Mouse (Mus musculus) macrophage (primary cell): ENCODE measurements around the gene Gm9887. TPM values are rescaled to one million over a fixed set of nuclear protein-coding genes. Genes with fewer than 3 reads are reported as not detected.
"Not testable (repeated sequence)": the region's sequence is repeated elsewhere in the genome, so short reads cannot be mapped to it uniquely, and the experiment has no call there.

Experiments used
- H3K27ac ChIP-seq: fragments of 350-480 bp; formaldehyde crosslinking; 2 replicates; pipeline ENCODE4 v1.9.0; 2021
- H3K36me3 ChIP-seq: fragments of 350-480 bp; formaldehyde crosslinking; 2 replicates; pipeline ENCODE4 v1.9.0; 2021; ENCODE audit errors: inconsistent target
- H3K4me3 ChIP-seq: fragments of 350-480 bp; formaldehyde crosslinking; 2 replicates; pipeline ENCODE4 v1.9.0; 2021; ENCODE audit errors: inconsistent target
- H3K79me2 ChIP-seq: fragments of 350-480 bp; formaldehyde crosslinking; 2 replicates; pipeline ENCODE4 v1.9.0; 2021; ENCODE audit errors: inconsistent target
- WGBS: methylation state at CpG from one replicate; pipeline ENCODE4 v1.1.7; 2026; ENCODE audit warnings: inconsistent platforms; ENCODE audit not compliant: missing documents; 5-methylcytosine and 5-hydroxymethylcytosine counted together
- polyA plus RNA-seq: library from polyadenylated mRNA; stranded (reverse); fragments of 250-400 nt; gene quantifications from 3 replicates; pipeline ENCODE4 v1.2.4, GENCODE M21; 2018; ENCODE audit warnings: inconsistent platforms

Gene Gm9887
- polyA plus RNA-seq, 1 experiment from 2014 or later = 0.40 TPM

DNA sequence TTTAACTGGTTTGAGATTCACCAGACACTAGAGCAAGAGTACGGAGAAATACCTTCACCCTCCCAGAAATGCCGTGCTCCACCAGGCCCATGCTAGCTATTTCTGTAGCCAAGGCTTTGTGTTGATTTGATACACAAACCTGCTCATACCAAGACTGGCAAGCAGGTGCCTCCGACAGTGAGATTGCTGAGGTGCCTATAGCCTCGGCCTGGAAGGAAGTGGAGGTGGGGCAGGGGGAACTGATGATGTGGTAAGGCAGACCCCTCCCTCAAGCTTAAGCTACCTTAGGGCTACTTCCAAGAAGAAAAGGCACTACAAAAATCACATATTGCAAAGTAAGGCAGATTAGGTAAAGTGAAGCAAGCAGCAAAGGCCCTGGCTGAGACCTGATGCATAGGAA lies 28.1 kb upstream of the Gm9887 start:
- no peaks in the 10 kb centered on the region for H3K36me3 ChIP-seq
- WGBS = 80% methylated on average over 4 of the region's 4 CpGs
- no peaks in the 10 kb centered on the region for H3K79me2 ChIP-seq
- H3K4me3 ChIP-seq = no peak overlapping the region
- peak overlapping the region; percentile 46 for H3K27ac ChIP-seq

DNA sequence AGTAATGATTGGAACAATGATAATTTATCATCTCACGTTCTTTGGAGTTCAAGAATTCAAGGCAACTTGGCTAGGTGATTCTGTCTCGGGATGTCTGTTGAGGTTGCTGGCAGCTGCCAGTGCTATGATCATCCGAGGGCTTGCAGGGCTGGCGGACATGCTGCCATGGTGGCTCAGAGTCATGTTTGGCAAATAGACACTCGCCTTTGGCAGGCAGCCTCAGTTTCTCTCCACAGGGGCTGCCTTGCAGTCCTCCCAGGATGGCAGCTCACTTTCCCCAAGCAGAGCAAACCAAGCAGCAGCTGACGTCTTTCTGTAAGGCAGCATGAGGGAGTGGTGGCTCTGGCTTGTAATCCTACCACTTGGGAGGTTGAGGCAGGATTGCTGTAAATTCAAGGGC lies 22.2 kb upstream of the Gm9887 start:
- 96% methylated on average over 6 of the region's 6 CpGs for WGBS
- no peak overlapping the region for H3K4me3 ChIP-seq

DNA sequence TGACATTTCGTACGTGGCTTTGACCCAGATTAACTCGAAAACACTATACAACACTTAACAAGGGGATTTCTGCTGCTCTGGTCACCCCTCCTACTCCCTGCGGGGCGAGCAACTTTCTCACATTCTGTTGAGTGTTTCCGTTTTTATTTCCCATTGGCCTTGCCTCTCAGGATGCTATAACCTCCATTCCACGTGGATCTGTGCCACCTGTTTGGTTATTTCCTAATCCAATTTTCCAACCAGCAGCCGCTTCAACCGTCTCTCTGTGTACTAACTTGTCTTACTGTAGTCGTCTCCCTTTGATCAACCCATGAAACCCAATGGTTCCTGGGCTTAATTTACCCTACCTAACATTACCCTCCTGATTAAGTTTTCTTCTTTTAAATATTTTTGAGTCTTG lies 20.8 kb upstream of the Gm9887 start:
- no peak overlapping the region for H3K27ac ChIP-seq
- 91% methylated on average over 10 of the region's 10 CpGs for WGBS
- no peaks in the 10 kb centered on the region for H3K36me3 ChIP-seq
- H3K4me3 ChIP-seq = no peak overlapping the region
- no peaks in the 10 kb centered on the region for H3K79me2 ChIP-seq

More for the DNA sequence above, 22.2 kb upstream of the Gm9887 start:
- Histone ChIP-seq H3K36me3 (no peaks in the 10 kb centered on the region), H3K79me2 (no peaks in the 10 kb centered on the region), H3K27ac (no peak overlapping the region)

DNA sequence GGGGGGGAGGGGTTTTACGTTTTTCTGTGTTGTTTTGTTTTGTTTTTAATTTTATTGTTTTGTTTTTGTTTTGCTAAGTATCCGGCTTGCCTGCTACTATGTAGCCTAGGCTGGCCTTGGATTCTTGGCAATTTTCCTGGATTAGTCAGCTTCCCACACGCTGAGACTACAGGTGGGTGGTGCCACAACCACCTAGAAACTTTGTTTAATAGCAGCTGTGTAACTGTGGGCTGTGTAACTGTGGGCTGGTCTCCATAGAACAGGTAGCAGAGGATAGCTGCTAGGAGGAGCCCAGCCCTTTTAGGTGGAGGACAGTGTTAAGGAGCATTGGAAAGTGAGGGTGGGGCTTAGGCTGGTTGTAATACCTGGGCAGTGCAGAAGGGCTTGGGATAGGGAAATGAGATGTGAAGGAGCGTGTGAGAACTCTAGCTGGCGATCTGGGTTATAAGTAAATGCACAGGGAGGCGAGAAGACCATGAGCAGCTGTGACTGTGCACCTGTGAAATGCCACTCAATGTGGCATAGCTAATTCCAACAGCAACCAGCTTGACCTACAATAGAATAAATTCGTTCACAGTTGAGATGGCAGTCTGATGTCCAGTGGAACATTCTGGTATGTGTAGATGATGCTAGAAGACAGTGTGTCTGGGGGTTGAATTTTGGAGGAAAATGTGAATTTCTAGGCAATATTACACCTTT lies 17.9 kb upstream of the Gm9887 start:
- WGBS = 88% methylated on average over 6 of the region's 7 CpGs
- H3K36me3 ChIP-seq = no peaks in the 10 kb centered on the region
- no peak overlapping the region for H3K4me3 ChIP-seq
- no peaks in the 10 kb centered on the region for H3K79me2 ChIP-seq
- H3K27ac ChIP-seq = no peak overlapping the region

DNA sequence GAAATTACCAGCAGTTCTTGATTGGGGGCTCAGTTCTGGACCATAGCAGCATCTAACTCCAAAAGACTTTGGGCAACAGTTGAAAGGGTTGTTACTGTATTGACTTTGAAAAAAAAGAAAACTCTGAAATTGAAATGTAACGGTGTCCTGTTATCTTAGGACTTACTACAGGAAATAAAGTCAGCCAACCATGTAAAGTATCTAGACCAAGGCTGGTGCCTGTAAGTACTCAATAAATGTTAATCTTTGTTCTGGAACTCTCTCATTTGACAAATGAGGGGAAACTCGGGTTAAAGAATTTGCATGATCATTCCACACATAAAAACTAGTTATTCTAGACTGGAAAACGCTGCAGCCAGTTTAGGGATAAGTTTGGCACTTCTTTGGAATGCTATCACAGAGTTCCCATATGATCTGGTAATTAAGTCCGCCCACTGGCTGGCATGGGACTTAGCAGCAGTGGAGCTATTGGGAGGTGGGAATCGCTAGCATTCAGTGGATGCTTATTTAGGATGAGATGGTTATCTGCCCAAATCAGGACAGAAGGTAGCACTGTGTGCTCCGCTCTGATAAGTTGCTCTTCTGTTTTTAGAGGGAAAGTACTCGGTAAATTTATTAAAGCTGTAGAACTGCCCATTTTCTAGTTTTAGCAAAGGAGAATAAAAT lies 17.1 kb upstream of the Gm9887 start:
- Histone ChIP-seq H3K36me3 (no peaks in the 10 kb centered on the region), H3K4me3 (no peak overlapping the region), H3K27ac (no peak overlapping the region), H3K79me2 (no peaks in the 10 kb centered on the region)
- WGBS = 89% methylated on average over 7 of the region's 7 CpGs

DNA sequence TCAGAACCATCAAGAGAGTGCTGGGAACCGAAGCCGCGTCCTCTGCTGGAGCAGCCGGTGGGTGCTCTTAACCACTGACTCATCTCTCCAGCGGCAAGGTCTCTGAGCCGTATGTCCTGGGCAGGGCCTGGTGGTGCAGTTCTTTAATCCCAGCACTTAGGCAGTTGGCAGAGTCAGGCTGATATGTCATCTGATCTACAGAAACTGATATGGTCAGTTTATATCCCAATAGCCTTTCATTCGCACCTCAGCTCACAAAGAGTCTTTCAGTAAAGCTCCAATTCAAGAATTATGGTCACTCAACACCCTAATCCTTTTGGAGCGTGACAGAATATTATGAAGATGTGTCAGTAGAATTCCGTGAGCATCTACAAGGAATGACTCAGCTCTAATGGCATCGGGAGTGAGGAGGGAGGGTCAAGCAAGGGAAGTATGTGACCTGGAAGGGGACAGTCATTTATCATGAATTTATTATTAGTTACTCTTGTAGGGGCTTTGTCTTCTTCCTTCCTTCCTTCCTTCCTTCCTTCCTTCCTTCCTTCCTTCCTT lies 16.1 kb upstream of the Gm9887 start:
- WGBS = 95% methylated on average over 10 of the region's 10 CpGs
- no peaks in the 10 kb centered on the region for H3K36me3 ChIP-seq
- H3K4me3 ChIP-seq = no peak overlapping the region
- no peak overlapping the region for H3K27ac ChIP-seq
- H3K79me2 ChIP-seq = no peaks in the 10 kb centered on the region

DNA sequence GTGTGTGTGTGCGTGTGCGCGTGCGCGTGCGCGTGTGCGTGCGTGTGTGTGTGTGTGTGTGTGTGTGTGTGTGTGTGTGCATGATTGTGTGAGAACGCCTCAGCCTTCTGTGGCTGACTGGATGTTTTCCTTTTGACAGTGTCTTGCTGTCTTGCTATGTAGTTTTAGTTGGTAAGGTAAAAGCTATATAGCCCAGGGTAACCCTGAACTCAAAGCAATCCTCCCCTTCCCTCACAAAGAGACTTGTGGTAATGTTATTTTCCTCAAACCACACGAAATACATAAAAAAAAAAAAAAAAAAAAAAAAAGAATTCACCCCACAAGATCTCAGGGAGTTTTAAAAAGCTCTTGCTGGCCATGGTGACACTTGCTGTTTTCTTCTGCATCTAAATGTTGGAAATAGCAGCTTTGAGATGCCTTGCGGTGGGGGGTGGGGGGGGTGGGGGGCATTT lies 14.0 kb upstream of the Gm9887 start:
- H3K27ac ChIP-seq, H3K79me2 ChIP-seq, H3K4me3 ChIP-seq, H3K36me3 ChIP-seq: not testable (repeated sequence)
- WGBS = 78% methylated on average over 1 of the region's 12 CpGs

DNA sequence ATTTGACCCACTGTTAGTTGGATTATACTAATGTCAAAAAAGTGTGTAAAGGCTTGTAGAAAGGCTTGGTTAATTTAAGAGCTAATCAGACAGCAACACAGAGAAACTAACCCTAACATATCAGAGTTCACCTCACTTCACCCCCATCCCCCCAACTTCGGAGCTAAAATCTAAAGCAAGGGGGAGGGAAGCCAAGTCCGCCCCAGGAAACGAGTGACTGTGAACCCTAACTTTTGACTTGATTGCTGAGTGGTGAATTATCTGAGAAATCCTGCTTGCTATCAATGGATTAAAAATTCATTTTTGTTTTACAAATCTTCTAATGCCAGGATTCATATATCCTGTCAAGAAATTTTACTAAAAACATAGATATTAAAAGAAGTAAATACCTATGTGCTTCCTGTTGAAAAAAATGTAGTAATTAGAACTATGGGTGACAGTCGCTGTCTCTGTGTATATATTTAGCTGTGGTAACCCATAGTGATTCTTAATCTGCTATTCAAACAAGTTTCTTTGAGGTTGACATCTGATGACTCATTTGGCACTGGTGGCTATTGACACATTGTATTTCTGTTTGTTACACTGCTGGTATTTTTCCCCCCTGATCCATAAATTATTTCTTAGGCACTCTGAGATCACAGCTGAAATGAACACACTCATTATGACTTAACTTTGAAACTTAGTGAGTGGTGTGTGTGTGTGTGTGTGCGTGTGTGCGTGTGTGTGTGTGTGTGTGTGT lies 13.5 kb upstream of the Gm9887 start:
- no peak overlapping the region for H3K4me3 ChIP-seq

DNA sequence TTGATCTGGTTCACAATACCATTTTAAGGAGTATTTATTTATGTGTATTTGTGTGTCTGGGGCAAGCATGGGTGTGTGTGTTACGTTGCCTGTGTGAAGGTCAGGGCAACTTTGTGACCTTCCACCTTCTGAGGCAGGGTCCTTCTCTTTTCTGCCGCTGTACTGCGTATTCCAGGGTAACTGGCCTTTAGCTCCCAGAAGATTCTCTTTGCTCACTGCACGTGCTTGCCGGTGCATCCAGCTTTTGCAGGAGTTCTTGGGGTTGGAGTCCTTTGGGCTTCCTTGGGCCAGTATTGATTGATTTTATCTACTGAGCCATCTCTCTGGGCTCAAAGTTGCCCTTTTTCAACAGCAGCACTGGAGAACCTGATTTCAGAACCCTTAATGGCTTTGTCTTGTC lies 12.3 kb upstream of the Gm9887 start:
- Histone ChIP-seq H3K79me2 (no peaks in the 10 kb centered on the region), H3K36me3 (no peaks in the 10 kb centered on the region), H3K4me3 (no peak overlapping the region), H3K27ac (no peak overlapping the region)
- WGBS = 96% methylated on average over 5 of the region's 5 CpGs

More for the DNA sequence above, 13.5 kb upstream of the Gm9887 start:
- no peaks in the 10 kb centered on the region for H3K79me2 ChIP-seq
- H3K36me3 ChIP-seq = no peaks in the 10 kb centered on the region
- H3K27ac ChIP-seq = no peak overlapping the region
- 44% methylated on average over 4 of the region's 6 CpGs for WGBS

DNA sequence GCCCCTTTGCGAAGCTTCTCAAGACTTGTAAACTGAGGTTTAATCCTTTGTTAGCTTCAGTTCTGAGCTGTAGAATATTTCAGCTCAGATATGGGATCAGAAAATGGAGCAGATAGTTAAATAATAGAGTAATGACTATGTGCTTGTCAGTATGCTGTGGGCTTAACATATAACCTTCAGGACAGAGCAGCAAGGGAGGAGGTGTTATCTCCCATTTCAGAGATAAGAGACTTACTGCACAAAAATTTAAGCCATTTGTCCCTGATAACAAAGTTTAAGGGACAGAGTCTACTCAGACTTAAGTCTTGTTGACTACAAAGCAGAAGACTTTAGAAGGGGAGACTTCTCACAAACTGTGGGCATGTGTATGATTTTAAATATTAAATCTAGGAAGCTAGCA lies 10.6 kb upstream of the Gm9887 start:
- Histone ChIP-seq H3K79me2 (peaks cover 17% of the 10 kb centered on the region; the same call in 1 of the 2 replicates), H3K4me3 (no peak overlapping the region), H3K36me3 (no peaks in the 10 kb centered on the region), H3K27ac (no peak overlapping the region)
- 93% methylated on average over 1 of the region's 1 CpGs for WGBS

DNA sequence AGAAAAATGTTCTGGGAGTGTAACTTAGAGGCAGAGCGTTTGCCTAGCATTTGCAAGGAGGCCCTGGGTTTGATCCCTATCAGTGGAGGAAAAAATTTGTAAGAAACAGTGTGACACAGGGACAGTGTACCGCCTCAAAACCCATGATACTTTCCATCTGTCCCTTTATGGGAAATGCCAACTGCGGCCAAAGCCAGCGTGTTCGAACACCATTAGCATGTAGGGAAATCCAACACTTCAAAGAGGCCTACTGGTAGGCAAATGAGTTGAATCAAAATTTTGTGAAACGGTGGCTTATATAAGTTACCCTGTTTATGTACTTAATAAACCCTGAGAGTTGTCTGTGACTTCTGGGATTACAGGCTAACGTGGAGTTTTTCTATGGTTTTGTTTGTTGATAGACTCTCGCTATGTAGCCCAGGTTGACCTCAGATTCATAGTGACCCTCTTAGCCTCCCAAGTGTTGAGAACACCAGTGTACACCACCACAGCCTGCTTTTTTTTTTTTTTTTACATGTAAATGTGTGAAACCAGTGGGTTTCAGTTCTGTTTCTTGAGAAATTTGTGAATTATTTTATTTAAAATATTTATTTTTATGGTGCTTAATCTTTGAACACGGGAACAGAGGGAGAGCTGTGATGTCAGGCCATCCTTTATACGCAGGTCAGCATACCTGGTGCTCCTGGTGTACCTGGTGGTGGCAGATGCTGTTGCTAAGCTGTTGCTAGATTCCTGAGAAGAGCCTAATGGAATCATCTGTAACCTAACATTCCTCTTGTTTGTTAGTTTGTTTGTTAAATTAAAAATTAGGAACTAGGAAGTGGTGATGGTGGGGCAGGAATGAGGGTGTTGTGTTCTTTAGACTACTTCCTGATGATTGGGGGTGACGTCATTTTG lies 6.5 kb upstream of the Gm9887 start:
- Histone ChIP-seq H3K79me2 (peaks cover 58% of the 10 kb centered on the region), H3K4me3 (no peak overlapping the region), H3K36me3 (no peaks in the 10 kb centered on the region), H3K27ac (no peak overlapping the region)
- WGBS = 92% methylated on average over 10 of the region's 11 CpGs

DNA sequence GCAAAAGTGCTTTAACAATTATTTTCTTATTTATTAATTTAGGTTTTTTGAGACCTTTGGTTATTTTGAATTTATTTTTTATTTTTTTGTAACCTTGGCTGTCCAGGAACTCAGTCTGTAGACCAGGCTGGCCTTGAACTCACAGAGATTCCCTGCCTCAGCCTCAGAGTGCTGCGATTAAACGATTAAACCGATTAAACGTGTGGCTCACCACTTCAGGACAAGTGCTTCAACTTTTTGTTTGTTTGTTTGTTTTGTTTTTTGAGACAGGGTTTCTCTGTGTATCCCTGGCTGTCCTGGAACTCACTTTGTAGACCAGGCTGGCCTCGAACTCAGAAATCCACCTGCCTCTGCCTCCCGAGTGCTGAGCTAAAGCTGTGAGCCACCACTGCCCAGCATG lies 5.4 kb upstream of the Gm9887 start:
- not testable (repeated sequence) for H3K4me3 ChIP-seq, H3K27ac ChIP-seq, H3K36me3 ChIP-seq
- 93% methylated on average over 6 of the region's 6 CpGs for WGBS
- H3K79me2 ChIP-seq = peaks cover 70% of the 10 kb centered on the region

DNA sequence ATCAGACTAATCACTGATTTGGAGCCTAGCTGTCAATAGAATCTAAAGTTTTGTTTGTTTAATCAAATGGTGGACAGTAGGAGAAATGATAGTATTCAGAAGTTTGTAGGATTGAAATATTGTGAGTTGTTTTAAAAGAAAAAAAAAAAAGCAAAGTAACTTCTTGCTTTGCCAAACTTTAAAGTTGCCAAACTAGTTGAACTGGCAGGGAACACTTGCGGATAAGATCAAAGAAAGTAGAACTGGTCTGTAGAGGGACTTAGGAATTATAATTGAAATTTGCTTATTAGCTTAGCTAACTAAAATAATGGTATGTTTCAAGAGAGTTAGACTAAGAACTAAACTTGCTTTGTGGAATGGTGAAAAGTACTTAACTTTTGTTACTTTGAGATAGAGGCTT lies 4.9 kb upstream of the Gm9887 start:
- H3K27ac ChIP-seq = no peak overlapping the region
- H3K79me2 ChIP-seq = peaks cover 71% of the 10 kb centered on the region
- H3K36me3 ChIP-seq = no peaks in the 10 kb centered on the region
- H3K4me3 ChIP-seq = no peak overlapping the region
- 92% methylated on average over 1 of the region's 1 CpGs for WGBS

DNA sequence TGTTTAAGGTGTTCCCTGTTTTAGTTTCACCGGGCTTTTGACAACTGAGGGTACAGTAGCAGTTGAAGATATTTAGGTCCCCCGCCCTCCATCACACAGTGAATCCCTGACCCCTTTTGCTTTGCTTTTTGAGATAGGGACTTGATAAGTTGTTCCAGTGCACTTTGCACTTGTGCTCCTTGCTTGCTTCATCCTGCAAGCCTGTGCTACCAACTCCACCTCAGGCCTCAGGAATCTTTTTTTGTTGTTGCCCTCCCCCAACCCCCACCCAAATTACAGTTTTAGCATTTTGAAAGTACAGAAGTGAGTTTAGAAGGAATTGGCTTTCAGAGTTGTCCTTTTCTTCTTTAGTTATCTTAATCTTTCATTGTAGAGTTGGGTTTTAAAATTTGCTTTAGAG lies 3.9 kb upstream of the Gm9887 start:
- WGBS = 70% methylated on average over 2 of the region's 2 CpGs
- peaks cover 71% of the 10 kb centered on the region for H3K79me2 ChIP-seq
- H3K27ac ChIP-seq = no peak overlapping the region

More for the DNA sequence above, 3.9 kb upstream of the Gm9887 start:
- Histone ChIP-seq H3K4me3 (no peak overlapping the region), H3K36me3 (no peaks in the 10 kb centered on the region)
